Mouse (Mus musculus) hindbrain, embryonic 12.5 days (tissue): Measurements from ENCODE around the gene Tmem129. TPM values are rescaled to one million over a fixed set of nuclear protein-coding genes. Genes with fewer than 3 reads are reported as not detected.
A peak's percentile ranks its signal among the peaks of the same experiment; 100 is the strongest.

Experiments
- ATAC-seq: fragments of 200-750 bp; cut with Nextera tagmentation; 2 replicates; pipeline ENCODE4 v1.8.0; 2017; ENCODE audit warnings: moderate TSS enrichment; ENCODE audit not compliant: low FRiP score
- H3K27ac ChIP-seq: fragments of 300-500 bp; sonication (generic); 2 replicates; pipeline ENCODE4 v1.5.1; 2016; ENCODE audit warnings: mild to moderate bottlenecking
- H3K27me3 ChIP-seq: fragments of 300-500 bp; sonication (generic); 2 replicates; pipeline ENCODE4 v1.6.1; 2016; ENCODE audit warnings: mild to moderate bottlenecking
- H3K36me3 ChIP-seq: fragments of 300-500 bp; sonication (generic); 2 replicates; pipeline ENCODE4 v1.6.1; 2016; ENCODE audit warnings: mild to moderate bottlenecking
- H3K4me1 ChIP-seq: fragments of 300-500 bp; sonication (generic); 2 replicates; pipeline ENCODE4 v1.6.1; 2016
- H3K4me2 ChIP-seq: fragments of 300-500 bp; sonication (generic); replicated peaks from 2 replicates; pipeline ENCODE4 v1.6.1; 2016; ENCODE audit warnings: mild to moderate bottlenecking
- H3K4me3 ChIP-seq: fragments of 300-500 bp; sonication (generic); 2 replicates; pipeline ENCODE4 v1.5.1; 2016; ENCODE audit warnings: mild to moderate bottlenecking
- H3K9ac ChIP-seq: fragments of 300-500 bp; sonication (generic); 2 replicates; pipeline ENCODE4 v1.6.1; 2016; ENCODE audit warnings: mild to moderate bottlenecking, moderate library complexity
- H3K9me3 ChIP-seq: fragments of 300-500 bp; sonication (generic); replicated peaks from 2 replicates; pipeline ENCODE4 v1.6.1; 2016; ENCODE audit warnings: mild to moderate bottlenecking
- WGBS: fragments of 180-500 bp; shearing (Covaris S2); methylation state at CpG from one replicate; pipeline ENCODE4 v1.1.7; 2016; 5-methylcytosine and 5-hydroxymethylcytosine counted together
- polyA plus RNA-seq: library from polyadenylated mRNA; unstranded; fragments of >200 nt; fragmentation: Nextera tagmentation; extraction: Ambion mirVana; gene quantifications from 2 replicates; pipeline ENCODE4 v1.2.1, GENCODE M21; 2016

Gene Tmem129
- polyA plus RNA-seq, 1 experiment from 2014 or later, result 33.8 TPM

DNA sequence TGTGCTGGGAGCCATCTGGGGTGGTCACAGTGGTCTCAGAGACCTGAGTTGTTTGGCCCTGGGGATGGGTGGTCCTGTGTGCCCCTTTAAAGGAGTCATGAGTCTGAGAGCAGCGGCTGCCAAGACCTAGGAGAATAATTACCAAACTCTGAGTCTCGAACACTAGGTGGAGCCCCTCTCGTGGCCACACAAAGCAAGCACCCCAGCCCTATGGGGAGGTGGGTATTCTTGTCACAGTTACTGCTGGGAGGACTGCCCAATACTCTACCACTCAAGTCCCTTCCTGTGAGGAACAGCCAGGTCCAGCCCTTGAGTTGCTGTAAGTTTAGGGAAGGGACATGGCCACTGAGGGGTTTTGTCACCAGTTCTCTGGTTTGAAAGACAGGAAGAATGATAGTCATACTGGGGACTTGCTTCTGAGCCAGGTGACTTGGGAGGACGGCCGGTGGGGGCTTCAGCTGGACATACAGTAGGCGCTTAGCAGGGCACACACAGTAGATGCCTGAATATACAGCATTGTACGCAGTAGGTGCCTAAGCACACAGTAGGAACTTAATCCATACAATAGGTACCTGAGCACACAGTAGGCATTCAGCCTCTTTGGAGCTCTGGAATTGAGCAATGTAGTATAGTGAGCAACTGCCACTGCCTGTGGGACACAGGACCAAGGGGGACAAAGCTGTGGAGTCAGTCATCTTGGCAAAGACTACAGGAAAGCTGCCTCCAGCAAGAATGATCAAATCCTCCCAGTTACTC, 25.9 kb upstream of the Tmem129 start:
- no peak overlapping the region for H3K4me2 ChIP-seq
- peaks cover 15% of the 10 kb centered on the region for H3K4me1 ChIP-seq
- H3K9ac ChIP-seq, result no peak overlapping the region
- WGBS, result 44% methylated on average over 7 of the region's 7 CpGs
- ATAC-seq, result peak; percentile 38
- no peaks in the 10 kb centered on the region for H3K9me3 ChIP-seq
- peaks cover 30% of the 10 kb centered on the region for H3K27me3 ChIP-seq
- H3K36me3 ChIP-seq, result no peaks in the 10 kb centered on the region
- no peak overlapping the region for H3K4me3 ChIP-seq
- H3K27ac ChIP-seq, result no peak overlapping the region

DNA sequence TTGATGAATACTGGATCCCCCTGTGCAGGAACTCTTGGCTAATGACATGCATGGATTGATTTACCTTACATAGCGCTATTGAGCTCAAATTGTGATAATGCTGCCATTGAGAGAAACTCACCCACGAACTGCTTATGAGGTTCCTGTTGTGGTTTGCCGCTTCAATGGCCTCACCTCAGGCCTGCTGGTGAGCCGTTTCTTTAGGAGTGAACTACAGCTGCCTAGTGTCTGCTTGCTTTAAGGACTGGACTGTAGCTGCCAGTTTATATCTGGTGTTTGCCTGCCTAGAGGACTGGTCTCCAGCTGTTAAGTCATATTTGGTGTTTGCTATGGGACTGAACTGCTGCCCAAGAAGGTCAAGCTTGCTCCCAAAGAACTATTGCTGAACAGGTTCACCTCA, 24.7 kb upstream of the Tmem129 start:
- WGBS, result 77% methylated on average over 4 of the region's 4 CpGs

DNA sequence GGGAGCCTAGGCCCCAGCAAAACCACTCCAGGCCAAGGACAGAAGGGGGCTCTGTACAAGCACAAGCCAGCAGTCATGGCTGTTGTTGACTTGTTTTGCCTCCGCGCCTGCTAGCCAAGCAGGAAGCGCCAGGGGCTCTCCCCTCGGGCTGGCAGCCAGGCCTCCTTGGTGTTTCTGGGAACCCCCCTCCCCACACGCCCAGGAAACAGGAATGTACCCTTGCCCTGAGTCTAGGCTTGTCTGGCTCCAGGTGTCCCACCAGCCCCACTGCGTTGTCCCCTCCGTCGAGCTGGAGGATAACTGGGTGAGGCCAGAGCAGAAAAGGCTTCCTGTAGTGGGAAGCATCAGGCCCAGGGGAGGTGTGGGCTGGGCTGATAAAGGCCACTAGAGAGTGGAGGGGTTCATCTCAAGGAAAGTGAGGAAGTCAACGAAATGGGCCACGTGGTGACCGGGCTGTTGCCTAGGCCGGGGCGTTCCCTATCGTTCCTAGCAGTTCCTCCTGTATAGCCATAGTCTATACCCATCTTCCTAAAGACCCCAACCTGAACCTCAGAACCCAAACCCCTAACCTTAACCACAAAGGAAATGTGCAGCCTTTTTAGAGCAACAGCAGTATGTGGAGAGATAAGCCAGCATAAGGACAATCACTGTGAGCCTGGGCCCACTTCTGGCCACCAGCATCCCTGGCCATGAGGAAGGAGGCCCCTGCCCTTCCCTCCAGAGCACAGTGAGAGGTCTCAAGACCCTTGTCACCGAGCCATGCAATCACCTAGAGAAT, 23.6 kb upstream of the Tmem129 start:
- Histone ChIP-seq H3K4me1 (peaks cover 3% of the 10 kb centered on the region; the same call in 1 of the 2 replicates), H3K27me3 (peaks cover 20% of the 10 kb centered on the region; the same call in 1 of the 2 replicates), H3K9ac (no peak overlapping the region), H3K36me3 (no peaks in the 10 kb centered on the region), H3K4me3 (no peak overlapping the region), H3K4me2 (no peak overlapping the region), H3K27ac (no peak overlapping the region), H3K9me3 (no peaks in the 10 kb centered on the region)
- ATAC-seq, result no peak
- 79% methylated on average over 15 of the region's 15 CpGs for WGBS

More for the DNA sequence above, 24.7 kb upstream of the Tmem129 start:
- Histone ChIP-seq H3K27ac (no peak overlapping the region), H3K27me3 (peaks cover 26% of the 10 kb centered on the region), H3K9me3 (no peaks in the 10 kb centered on the region), H3K4me1 (peaks cover 4% of the 10 kb centered on the region), H3K36me3 (no peaks in the 10 kb centered on the region), H3K4me3 (no peak overlapping the region), H3K4me2 (no peak overlapping the region), H3K9ac (no peak overlapping the region)
- ATAC-seq, result no peak

DNA sequence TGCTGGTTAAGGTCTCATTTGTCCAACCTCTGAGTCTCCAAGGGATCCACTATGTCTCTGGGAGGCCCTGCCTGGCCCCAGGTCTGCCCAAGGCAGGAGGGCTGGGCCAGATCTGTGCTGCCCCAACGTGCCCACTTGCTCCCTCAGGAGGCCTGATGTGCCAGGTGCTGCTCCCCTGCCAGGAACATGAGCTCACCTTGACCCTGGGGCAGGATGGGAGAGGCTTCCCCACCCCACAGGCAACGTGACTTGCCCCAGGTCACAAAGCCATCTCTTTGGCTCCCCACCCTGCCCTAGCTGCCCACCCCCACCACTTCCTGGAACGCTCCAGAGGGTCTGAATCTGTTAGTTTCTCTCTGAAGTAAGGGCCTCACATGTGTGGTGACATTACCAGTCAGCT, 22.8 kb upstream of the Tmem129 start:
- peaks cover 13% of the 10 kb centered on the region; the same call in 1 of the 2 replicates for H3K27me3 ChIP-seq
- WGBS, result 71% methylated on average over 3 of the region's 3 CpGs
- H3K4me2 ChIP-seq, result no peak overlapping the region
- no peak overlapping the region for H3K9ac ChIP-seq
- no peak for ATAC-seq
- peaks cover 3% of the 10 kb centered on the region; the same call in 1 of the 2 replicates for H3K4me1 ChIP-seq
- H3K36me3 ChIP-seq, result no peaks in the 10 kb centered on the region
- no peaks in the 10 kb centered on the region for H3K9me3 ChIP-seq
- no peak overlapping the region for H3K27ac ChIP-seq
- no peak overlapping the region for H3K4me3 ChIP-seq

DNA sequence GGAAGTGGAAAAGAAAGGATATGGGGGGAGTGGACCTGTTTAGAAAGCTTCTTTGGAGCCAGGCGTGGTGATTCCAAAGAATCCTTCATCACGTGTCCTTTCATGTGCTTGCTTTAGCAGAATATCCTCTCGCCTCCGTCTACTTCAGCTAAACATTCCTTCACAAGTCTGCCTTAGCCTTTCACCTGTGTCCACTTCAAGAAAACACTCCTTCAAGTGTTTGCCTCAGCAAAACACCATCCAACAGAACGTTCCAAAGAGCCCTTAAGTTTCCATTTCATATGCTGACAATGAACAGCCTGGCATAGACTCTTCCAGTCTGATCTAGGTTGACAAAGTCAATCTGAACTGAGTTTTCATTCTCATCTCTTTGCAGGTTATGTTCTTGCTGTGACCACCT, 20.0 kb upstream of the Tmem129 start:
- Histone ChIP-seq H3K36me3 (peaks cover 4% of the 10 kb centered on the region; the same call in 1 of the 2 replicates), H3K4me2 (no peak overlapping the region), H3K4me3 (no peak overlapping the region), H3K9ac (no peak overlapping the region), H3K4me1 (peaks cover 7% of the 10 kb centered on the region), H3K27ac (no peak overlapping the region), H3K9me3 (no peaks in the 10 kb centered on the region), H3K27me3 (no peaks in the 10 kb centered on the region)
- ATAC-seq, result no peak
- WGBS, result 84% methylated on average over 5 of the region's 5 CpGs

DNA sequence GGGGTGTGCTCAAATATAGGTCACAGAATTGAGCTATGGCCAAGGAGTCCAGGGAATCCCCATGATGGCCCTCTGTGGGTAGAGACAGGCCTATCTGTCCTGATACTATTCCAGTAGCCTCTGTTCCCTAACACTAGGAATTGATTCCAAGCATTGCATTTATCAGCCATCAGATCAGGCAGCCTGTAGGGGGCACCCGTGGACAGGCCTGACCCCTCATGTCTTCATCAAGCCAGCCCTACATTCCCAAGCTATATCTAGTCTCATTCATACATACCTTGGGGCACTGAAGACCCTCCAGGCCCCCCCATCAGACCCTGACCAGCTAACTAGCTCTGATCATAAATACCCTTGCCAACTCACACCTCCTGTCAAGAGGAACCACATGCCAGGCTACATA, 17.7 kb upstream of the Tmem129 start:
- no peak overlapping the region for H3K4me2 ChIP-seq
- no peak overlapping the region for H3K27ac ChIP-seq
- H3K27me3 ChIP-seq, result no peaks in the 10 kb centered on the region
- WGBS, result 0% methylated on average over 1 of the region's 1 CpGs
- H3K9me3 ChIP-seq, result no peaks in the 10 kb centered on the region
- H3K36me3 ChIP-seq, result peaks cover 21% of the 10 kb centered on the region
- no peak overlapping the region for H3K9ac ChIP-seq
- H3K4me3 ChIP-seq, result no peak overlapping the region
- ATAC-seq, result no peak
- peaks cover 7% of the 10 kb centered on the region for H3K4me1 ChIP-seq

DNA sequence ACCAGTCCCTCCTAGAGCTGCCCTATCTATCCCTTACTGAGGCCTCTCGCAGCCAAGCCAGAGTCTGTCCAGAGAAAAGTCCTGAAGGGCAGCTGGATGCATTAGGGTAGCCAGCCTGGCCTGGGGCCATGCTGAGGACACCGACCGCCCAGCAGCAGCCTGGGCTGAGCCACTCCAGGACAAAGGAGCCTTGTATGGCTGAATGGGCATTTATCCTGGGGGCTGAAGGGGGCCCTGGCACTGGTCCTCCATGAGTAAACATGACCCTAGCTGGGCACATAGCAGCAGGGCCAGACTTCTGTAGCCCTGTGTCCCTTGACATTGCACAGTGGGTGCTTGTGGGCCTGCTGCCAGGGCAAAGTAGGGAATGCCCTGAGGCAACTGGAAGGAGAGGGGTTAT, 16.2 kb upstream of the Tmem129 start:
- H3K27ac ChIP-seq, result peak overlapping the region; percentile 41; the same call in 1 of the 2 replicates

DNA sequence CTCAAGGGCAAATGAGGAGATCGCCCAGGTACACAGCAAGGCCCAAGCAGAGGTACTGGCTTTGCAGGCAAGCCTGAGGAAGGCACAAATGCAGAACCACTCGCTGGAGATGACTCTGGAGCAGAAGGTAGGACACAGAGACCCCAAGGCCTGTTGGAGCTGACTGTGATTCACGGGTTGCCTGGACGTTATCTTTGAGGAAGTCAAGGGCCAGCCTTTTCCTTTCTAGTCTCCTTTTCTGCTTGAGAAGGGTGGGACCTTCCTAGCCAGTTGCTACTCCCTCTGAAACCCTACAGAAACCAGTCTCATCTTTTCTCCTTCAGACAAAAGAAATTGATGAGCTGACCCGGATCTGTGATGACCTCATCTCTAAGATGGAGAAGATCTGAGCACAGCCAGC, 13.4 kb upstream of the Tmem129 start:
- no peak for ATAC-seq
- Histone ChIP-seq H3K9me3 (no peaks in the 10 kb centered on the region), H3K4me3 (no peak overlapping the region), H3K27me3 (no peaks in the 10 kb centered on the region), H3K36me3 (peaks cover 62% of the 10 kb centered on the region), H3K27ac (no peak overlapping the region), H3K4me1 (peaks cover 7% of the 10 kb centered on the region), H3K4me2 (no peak overlapping the region), H3K9ac (no peak overlapping the region; the same call in 1 of the 2 replicates)
- 91% methylated on average over 5 of the region's 5 CpGs for WGBS

More for the DNA sequence above, 16.2 kb upstream of the Tmem129 start:
- Histone ChIP-seq H3K4me3 (no peak overlapping the region), H3K4me1 (peaks cover 7% of the 10 kb centered on the region), H3K9me3 (no peaks in the 10 kb centered on the region), H3K36me3 (peaks cover 36% of the 10 kb centered on the region), H3K9ac (no peak overlapping the region), H3K27me3 (no peaks in the 10 kb centered on the region), H3K4me2 (no peak overlapping the region)
- WGBS, result 62% methylated on average over 3 of the region's 3 CpGs
- peak; percentile 48; the same call in 1 of the 2 replicates for ATAC-seq

DNA sequence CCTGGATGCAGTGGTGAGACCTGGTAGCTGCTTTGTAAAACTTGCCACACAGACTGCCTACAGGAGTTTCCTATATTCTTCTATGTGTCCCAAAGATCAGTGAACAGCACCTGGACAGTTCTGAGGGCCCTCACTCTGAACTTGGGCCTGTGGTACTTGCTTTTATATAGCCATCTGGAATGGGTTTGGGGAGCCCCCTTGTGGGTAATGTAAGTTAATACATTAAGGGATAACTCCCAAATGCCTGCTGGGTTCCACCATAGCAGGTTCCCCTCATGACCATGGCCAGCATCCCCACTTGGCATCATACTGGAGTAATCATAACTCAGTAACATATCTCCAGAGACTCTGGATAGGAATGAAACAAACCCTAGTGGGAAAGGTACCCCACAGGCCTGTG, 10.0 kb upstream of the Tmem129 start:
- Histone ChIP-seq H3K4me2 (no peak overlapping the region), H3K4me3 (no peak overlapping the region), H3K27me3 (no peaks in the 10 kb centered on the region), H3K36me3 (peaks cover 76% of the 10 kb centered on the region), H3K4me1 (no peaks in the 10 kb centered on the region; the same call in 1 of the 2 replicates), H3K9me3 (no peaks in the 10 kb centered on the region), H3K9ac (no peak overlapping the region), H3K27ac (no peak overlapping the region)
- no peak for ATAC-seq

DNA sequence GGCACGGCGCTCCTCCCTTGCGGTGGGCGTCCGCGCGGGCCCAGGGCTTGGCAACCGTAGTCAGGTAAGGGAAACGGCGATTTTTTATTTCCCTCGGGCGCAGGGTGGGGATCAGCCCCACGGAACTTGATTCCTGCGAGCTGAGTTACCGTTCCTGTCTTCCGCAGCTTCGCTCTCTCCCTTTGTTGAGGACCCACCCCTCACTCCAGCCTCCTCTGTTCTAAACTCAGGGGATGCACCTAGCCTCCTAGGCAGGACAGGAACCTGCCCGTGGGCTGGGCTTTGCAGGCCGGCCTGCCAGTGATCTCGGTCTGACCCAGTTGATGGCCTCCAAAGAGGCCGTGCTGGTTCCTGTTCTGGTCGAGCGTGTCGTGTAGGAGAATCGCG, 441 bp upstream of the Tmem129 start:
- under 1% methylated on average over 26 of the region's 26 CpGs for WGBS
- peaks cover 29% of the 10 kb centered on the region for H3K4me1 ChIP-seq
- ATAC-seq, result peak; percentile 10
- no peak overlapping the region; the same call in 1 of the 2 replicates for H3K27ac ChIP-seq
- peak overlapping the region; percentile 70 for H3K9ac ChIP-seq
- H3K27me3 ChIP-seq, result no peaks in the 10 kb centered on the region
- peaks cover 30% of the 10 kb centered on the region for H3K36me3 ChIP-seq
- H3K9me3 ChIP-seq, result no peaks in the 10 kb centered on the region
- peak overlapping the region; percentile 91 for H3K4me2 ChIP-seq
- H3K4me3 ChIP-seq, result peak overlapping the region; percentile 71

DNA sequence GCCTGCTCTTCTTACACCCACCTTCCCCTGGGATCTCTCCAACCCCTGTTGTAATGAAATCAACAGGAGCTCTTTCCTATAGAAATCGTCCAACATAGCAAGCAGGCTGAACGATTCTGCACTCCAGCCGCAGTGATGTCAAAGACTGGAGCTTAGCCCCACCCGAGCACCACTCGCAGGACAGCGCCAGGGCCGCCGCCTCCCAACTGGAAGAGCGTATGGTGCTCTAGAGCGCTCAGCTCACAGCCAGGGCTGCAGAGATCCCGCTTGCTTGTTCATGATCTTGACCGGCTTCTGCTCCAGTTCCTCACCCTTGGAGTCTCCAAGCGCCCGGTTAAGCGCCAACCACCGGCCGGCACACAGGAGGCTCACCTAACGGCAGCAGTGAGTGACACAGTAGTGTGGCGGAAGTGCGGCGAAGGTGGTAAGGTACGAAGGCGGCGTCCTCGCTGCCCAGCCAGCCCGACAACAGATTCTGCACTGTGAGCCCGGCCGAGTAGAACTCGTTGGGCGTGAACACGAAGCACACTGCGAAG, 897 bp downstream of the Tmem129 start:
- peaks cover 34% of the 10 kb centered on the region for H3K4me1 ChIP-seq

DNA sequence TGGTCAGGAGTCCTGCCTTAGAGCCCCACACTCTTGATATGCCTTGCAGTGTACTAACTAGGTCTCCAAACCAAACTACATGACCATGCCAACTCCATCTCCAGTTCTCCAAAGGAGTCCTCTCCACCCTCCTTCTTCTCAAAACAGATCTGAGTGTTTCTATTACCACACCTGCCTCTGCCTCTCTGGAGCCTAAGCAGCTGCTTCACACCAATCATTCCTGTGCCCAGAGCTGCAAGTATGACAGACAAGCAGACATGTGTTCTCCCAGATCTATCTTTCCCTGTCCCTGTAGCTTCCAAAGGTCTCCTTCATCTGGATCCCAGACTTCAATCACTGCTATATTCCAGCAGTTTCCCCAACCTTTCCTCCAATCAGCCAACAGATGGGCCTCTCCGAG, 1.5 kb downstream of the Tmem129 start:
- Histone ChIP-seq H3K9ac (peak overlapping the region; percentile 79), H3K4me2 (peak overlapping the region; percentile 91), H3K36me3 (peaks cover 24% of the 10 kb centered on the region), H3K9me3 (no peaks in the 10 kb centered on the region), H3K4me1 (peaks cover 34% of the 10 kb centered on the region), H3K4me3 (peak overlapping the region; percentile 71), H3K27me3 (no peaks in the 10 kb centered on the region), H3K27ac (peak overlapping the region; percentile 95; the same call in 1 of the 2 replicates)
- WGBS, result 56% methylated on average over 1 of the region's 1 CpGs
- no peak for ATAC-seq

More for the DNA sequence above, 897 bp downstream of the Tmem129 start:
- ATAC-seq, result peak; percentile 0; the same call in 1 of the 2 replicates
- Histone ChIP-seq H3K27me3 (no peaks in the 10 kb centered on the region), H3K9me3 (no peaks in the 10 kb centered on the region), H3K4me2 (peak overlapping the region; percentile 91), H3K9ac (peak overlapping the region; percentile 79), H3K27ac (peak overlapping the region; percentile 95), H3K36me3 (peaks cover 28% of the 10 kb centered on the region), H3K4me3 (peak overlapping the region; percentile 71)
- 1% methylated on average over 32 of the region's 32 CpGs for WGBS
